Mouse (Mus musculus) heart, embryonic 13.5 days (tissue): ENCODE measurements around the gene Slc7a6. TPM values are rescaled to one million over a fixed set of nuclear protein-coding genes. Genes with fewer than 3 reads are reported as not detected.

ENCODE experiments used
- ATAC-seq: fragments of 200-750 bp; cut with Nextera tagmentation; 2 replicates; pipeline ENCODE4 v1.8.0; 2017; ENCODE audit warnings: moderate TSS enrichment; ENCODE audit not compliant: insufficient number of reproducible peaks, low FRiP score, low TSS enrichment; ENCODE audit errors: extremely low read depth
- H3K27ac ChIP-seq: fragments of 300-500 bp; sonication (generic); replicated peaks from 2 replicates; pipeline ENCODE4 v1.5.1; 2015; ENCODE audit warnings: moderate library complexity, mild to moderate bottlenecking, inconsistent platforms
- H3K27me3 ChIP-seq: fragments of 300-500 bp; sonication (generic); replicated peaks from 2 replicates; pipeline ENCODE4 v1.6.1; 2015; ENCODE audit warnings: mild to moderate bottlenecking, inconsistent platforms
- H3K36me3 ChIP-seq: fragments of 300-500 bp; sonication (generic); 2 replicates; pipeline ENCODE4 v1.6.1; 2015; ENCODE audit warnings: mild to moderate bottlenecking, inconsistent platforms
- H3K4me1 ChIP-seq: fragments of 300-500 bp; sonication (generic); 2 replicates; pipeline ENCODE4 v1.6.1; 2015; ENCODE audit warnings: inconsistent platforms
- H3K4me2 ChIP-seq: fragments of 300-500 bp; sonication (generic); 2 replicates; pipeline ENCODE4 v1.6.1; 2015; ENCODE audit warnings: inconsistent platforms, mild to moderate bottlenecking, moderate library complexity
- H3K4me3 ChIP-seq: fragments of 300-500 bp; sonication (generic); 2 replicates; pipeline ENCODE4 v1.5.1; 2015; ENCODE audit warnings: moderate library complexity, mild to moderate bottlenecking, inconsistent platforms
- H3K9ac ChIP-seq: fragments of 300-500 bp; sonication (generic); 2 replicates; pipeline ENCODE4 v1.6.1; 2015; ENCODE audit warnings: inconsistent platforms, mild to moderate bottlenecking, moderate library complexity
- H3K9me3 ChIP-seq: fragments of 300-500 bp; sonication (generic); 2 replicates; pipeline ENCODE4 v1.6.1; 2016; ENCODE audit warnings: inconsistent platforms
- WGBS: fragments of 180-500 bp; shearing (Covaris S2); methylation state at CpG from one replicate; pipeline ENCODE4 v1.1.7; 2015; ENCODE audit warnings: mixed read lengths; 5-methylcytosine and 5-hydroxymethylcytosine counted together
- polyA plus RNA-seq: library from polyadenylated mRNA; unstranded; fragments of >200 nt; fragmentation: Nextera tagmentation; extraction: Ambion mirVana; gene quantifications from 2 replicates; pipeline ENCODE4 v1.2.1, GENCODE M21; 2015

Gene Slc7a6
- polyA plus RNA-seq, 1 experiment from 2014 or later: 31.9 TPM

DNA sequence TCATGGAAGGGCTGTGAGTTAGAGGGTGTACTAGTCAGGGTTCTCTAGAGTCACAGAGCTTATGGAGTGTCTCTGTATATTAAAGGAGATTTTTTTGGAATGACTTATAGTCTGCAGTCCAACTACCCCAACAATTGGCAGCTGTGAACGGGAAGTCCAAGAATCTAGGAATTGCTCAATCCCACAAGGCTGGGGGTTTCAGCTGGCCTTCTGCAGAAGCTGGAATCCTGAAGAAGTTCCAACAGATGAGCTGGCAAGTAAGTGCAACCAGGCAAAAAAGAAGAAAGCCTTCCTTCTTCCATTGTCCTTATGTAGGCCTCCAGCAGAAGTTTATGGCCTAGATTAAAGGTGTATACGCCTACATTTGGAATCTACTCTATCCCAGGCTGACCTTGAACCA is 23.3 kb upstream of the Slc7a6 start:
- Histone ChIP-seq H3K27me3 (no peaks in the 10 kb centered on the region), H3K4me2 (no peak overlapping the region), H3K4me3 (no peak overlapping the region), H3K27ac (no peak overlapping the region), H3K9me3 (no peaks in the 10 kb centered on the region), H3K9ac (no peak overlapping the region), H3K36me3 (no peaks in the 10 kb centered on the region), H3K4me1 (peaks cover 3% of the 10 kb centered on the region; the same call in 1 of the 2 replicates)
- no peak for ATAC-seq
- 75% methylated on average over 2 of the region's 2 CpGs for WGBS

DNA sequence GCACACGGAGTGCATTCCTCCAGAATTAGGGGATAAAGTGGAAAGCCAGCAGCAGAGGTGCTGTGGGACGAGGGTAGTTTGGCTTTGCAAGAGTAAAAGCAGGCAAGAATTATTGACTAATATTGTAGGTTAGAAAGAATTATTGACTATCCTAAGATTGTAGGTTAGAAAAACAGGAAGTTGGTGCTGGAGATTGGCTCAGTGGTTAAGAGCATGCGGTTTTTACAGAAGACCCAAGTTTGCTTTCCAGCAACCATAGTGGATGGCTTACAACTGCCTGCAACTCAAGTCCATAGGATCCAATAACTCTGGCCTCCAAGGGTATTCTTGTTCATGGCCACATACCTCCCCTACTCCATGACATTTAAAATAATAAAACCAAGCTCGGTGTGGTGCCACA is 22.6 kb upstream of the Slc7a6 start:
- no peak for ATAC-seq

GRCm38 (mm10) chr8:106147868-106148565 is 20.6 kb upstream of the Slc7a6 start:
- peaks cover 20% of the 10 kb centered on the region for H3K4me1 ChIP-seq

More for the DNA sequence above, 22.6 kb upstream of the Slc7a6 start:
- no peak overlapping the region for H3K4me2 ChIP-seq
- H3K4me1 ChIP-seq: peaks cover 7% of the 10 kb centered on the region
- H3K36me3 ChIP-seq: no peaks in the 10 kb centered on the region
- 84% methylated on average over 4 of the region's 4 CpGs for WGBS
- H3K27ac ChIP-seq: no peak overlapping the region
- H3K27me3 ChIP-seq: no peaks in the 10 kb centered on the region
- H3K9ac ChIP-seq: no peak overlapping the region
- no peaks in the 10 kb centered on the region for H3K9me3 ChIP-seq
- H3K4me3 ChIP-seq: no peak overlapping the region

GRCm38 (mm10) chr8:106149025-106149424 is 19.6 kb upstream of the Slc7a6 start:
- Histone ChIP-seq H3K4me1 (peaks cover 25% of the 10 kb centered on the region), H3K4me3 (no peak overlapping the region), H3K36me3 (0 out of 2 replicates have a peak, but pooled peaks cover under 1% of the 10 kb centered on the region), H3K9me3 (no peaks in the 10 kb centered on the region), H3K27me3 (no peaks in the 10 kb centered on the region), H3K27ac (no peak overlapping the region), H3K4me2 (no peak overlapping the region), H3K9ac (no peak overlapping the region)
- ATAC-seq: no peak
- 80% methylated on average over 6 of the region's 6 CpGs for WGBS

More at GRCm38 (mm10) chr8:106147868-106148565, 20.6 kb upstream of the Slc7a6 start:
- H3K4me3 ChIP-seq: no peak overlapping the region
- H3K9ac ChIP-seq: no peak overlapping the region
- no peak overlapping the region for H3K27ac ChIP-seq
- no peaks in the 10 kb centered on the region for H3K9me3 ChIP-seq
- no peak overlapping the region for H3K4me2 ChIP-seq
- H3K36me3 ChIP-seq: no peaks in the 10 kb centered on the region
- no peak for ATAC-seq
- 72% methylated on average over 6 of the region's 6 CpGs for WGBS
- no peaks in the 10 kb centered on the region for H3K27me3 ChIP-seq

DNA sequence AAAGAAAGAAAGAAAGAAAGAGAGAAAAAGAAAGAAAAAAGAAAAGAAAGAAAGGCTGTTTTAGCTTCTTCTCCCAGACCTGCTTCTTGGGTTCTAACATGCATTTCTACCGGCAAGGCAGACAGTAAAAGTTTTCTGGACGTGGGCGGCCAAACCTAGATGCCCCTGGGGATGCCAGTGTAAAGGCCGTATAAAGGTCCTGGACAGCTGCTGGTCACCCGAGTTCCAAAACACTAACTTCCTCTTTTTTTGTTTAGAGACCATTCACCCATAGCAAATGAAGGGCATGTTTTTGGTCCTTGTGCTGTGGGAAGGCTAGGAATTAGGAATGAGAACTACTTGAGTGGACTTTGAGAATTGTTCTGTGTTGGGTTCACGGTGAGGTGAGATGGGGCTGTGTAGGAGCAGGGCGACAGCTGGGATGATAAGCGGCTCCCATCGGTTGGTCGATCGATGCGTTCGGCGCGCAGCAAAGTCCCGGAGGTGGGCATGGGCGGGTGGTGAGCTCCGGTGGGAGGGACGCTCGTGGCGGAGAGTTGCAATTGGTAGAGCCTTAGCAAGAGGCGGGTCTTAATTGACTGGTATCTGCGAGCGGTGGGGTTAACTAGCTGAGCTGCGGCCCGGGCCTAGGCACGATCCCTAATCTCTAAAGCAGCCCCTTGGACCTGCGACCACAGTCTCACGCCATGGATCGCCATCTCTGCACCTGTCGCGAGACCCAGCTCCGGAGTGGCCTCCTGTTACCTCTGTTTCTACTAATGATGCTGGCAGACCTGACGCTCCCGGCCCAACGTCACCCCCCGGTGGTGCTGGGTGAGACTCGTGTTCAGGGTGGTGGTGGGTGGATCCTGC is 18.6 kb upstream of the Slc7a6 start, which contains the start of gene Pla2g15:
TSS of gene Pla2g15 (plus strand) at position 599 of the 852 bp plus-strand sequence.
- Histone ChIP-seq H3K27ac (no peak within 1 kb of the TSS; the same call in 1 of the 2 replicates), H3K9ac (peak within 1 kb of the TSS; percentile 81), H3K4me1 (peaks cover 25% of the 10 kb centered on the region), H3K9me3 (no peaks in the 10 kb centered on the region), H3K36me3 (peaks cover 11% of the 10 kb centered on the region), H3K4me3 (peak within 1 kb of the TSS; percentile 68), H3K4me2 (peak within 1 kb of the TSS; percentile 86), H3K27me3 (no peaks in the 10 kb centered on the region)
- 2% methylated on average over 38 of the region's 38 CpGs for WGBS
- ATAC-seq: peak; percentile 82

- H3K4me1 ChIP-seq: peaks cover 25% of the 10 kb centered on the region
- H3K27ac ChIP-seq: no peak overlapping the region
- no peak for ATAC-seq
- no peaks in the 10 kb centered on the region for H3K27me3 ChIP-seq
- H3K4me3 ChIP-seq: peak overlapping the region; percentile 68
- peaks cover 16% of the 10 kb centered on the region for H3K36me3 ChIP-seq
- H3K9ac ChIP-seq: peak overlapping the region; percentile 80
- no peaks in the 10 kb centered on the region for H3K9me3 ChIP-seq
- 17% methylated on average over 8 of the region's 8 CpGs for WGBS
- peak overlapping the region; percentile 86 for H3K4me2 ChIP-seq
Measured at GRCm38 (mm10) chr8:106150653-106151000, 18.0 kb upstream of the Slc7a6 start.

GRCm38 (mm10) chr8:106151041-106151440 is 17.6 kb upstream of the Slc7a6 start:
- Histone ChIP-seq H3K27me3 (no peaks in the 10 kb centered on the region), H3K4me3 (peak overlapping the region; percentile 68), H3K4me1 (peaks cover 25% of the 10 kb centered on the region), H3K27ac (no peak overlapping the region), H3K4me2 (peak overlapping the region; percentile 86), H3K9ac (peak overlapping the region; percentile 80), H3K36me3 (peaks cover 20% of the 10 kb centered on the region), H3K9me3 (no peaks in the 10 kb centered on the region)
- WGBS: 74% methylated on average over 9 of the region's 9 CpGs
- ATAC-seq: no peak

DNA sequence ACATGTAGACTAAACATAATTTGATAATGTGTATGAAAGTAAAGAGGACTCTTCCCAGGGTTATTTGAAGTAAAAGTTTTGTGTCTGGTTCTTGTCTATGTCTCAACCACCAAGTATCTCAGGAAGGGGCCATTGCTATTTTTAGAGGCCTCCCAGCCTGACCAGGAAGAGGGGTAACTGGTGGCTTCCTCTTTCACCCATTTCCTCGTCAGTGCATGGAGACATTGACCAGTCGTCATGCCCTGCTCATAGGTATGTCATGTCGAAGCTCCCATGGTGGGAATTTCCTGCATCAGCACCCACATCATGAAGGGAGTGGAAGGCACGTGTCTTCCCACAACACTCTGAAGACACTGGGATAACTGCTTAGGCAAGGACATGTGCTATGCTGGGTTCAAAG is 15.8 kb upstream of the Slc7a6 start:
- Histone ChIP-seq H3K4me1 (peaks cover 25% of the 10 kb centered on the region), H3K4me2 (no peak overlapping the region), H3K27ac (no peak overlapping the region), H3K27me3 (no peaks in the 10 kb centered on the region), H3K4me3 (no peak overlapping the region), H3K9me3 (no peaks in the 10 kb centered on the region), H3K36me3 (peaks cover 34% of the 10 kb centered on the region), H3K9ac (no peak overlapping the region)
- ATAC-seq: no peak
- WGBS: 39% methylated on average over 4 of the region's 4 CpGs

DNA sequence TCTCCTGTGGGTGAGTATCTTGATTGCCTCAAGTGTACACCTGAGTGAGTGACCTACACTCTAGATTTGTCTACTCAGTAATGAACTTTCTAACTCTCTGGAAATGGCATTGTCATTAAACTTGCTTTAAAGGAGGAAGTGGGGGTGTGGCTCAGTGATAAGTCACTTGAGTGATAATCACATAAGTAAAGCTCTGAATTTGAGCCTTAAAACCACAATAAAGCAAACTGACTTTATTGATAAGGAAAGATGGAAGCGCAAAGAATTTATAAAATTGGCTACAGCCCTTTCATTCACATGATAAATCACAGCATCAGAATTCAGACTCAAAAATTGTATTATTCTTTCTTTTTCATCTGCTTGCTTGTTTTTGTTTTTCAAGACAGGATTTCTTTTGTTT is 11.2 kb upstream of the Slc7a6 start:
- no peak overlapping the region for H3K4me3 ChIP-seq
- ATAC-seq: no peak
- no peaks in the 10 kb centered on the region for H3K27me3 ChIP-seq
- H3K4me1 ChIP-seq: peaks cover 10% of the 10 kb centered on the region
- no peak overlapping the region for H3K27ac ChIP-seq
- peaks cover 65% of the 10 kb centered on the region for H3K36me3 ChIP-seq
- 82% methylated on average over 1 of the region's 1 CpGs for WGBS
- no peak overlapping the region for H3K4me2 ChIP-seq
- no peak overlapping the region for H3K9ac ChIP-seq
- H3K9me3 ChIP-seq: no peaks in the 10 kb centered on the region

DNA sequence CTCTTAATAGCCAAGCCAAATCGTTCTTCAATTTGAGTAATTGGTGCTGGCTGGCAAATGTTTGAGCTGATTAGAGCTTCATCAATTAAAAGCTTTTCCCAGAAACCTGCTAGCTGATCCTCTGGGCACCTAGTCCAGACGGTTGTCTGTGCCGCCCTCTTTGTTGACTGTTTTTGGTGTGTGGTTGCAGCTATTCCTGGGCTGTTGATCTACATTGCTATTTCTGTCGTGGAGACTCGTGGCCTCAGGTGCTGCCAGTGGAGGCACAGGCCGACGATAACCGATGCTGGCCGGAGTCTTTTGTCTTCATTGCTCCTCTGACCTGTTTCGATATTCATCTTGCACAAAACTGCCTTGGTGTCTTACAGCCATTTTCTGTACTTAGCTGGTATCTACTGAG is 10.3 kb upstream of the Slc7a6 start:
- Histone ChIP-seq H3K4me3 (no peak overlapping the region), H3K36me3 (peaks cover 75% of the 10 kb centered on the region), H3K27me3 (no peaks in the 10 kb centered on the region), H3K9ac (no peak overlapping the region), H3K9me3 (no peaks in the 10 kb centered on the region), H3K27ac (no peak overlapping the region), H3K4me2 (no peak overlapping the region), H3K4me1 (peaks cover under 1% of the 10 kb centered on the region; the same call in 1 of the 2 replicates)
- no peak for ATAC-seq
- WGBS: 66% methylated on average over 10 of the region's 10 CpGs

GRCm38 (mm10) chr8:106159876-106160275 is 8.8 kb upstream of the Slc7a6 start:
- no peak for ATAC-seq
- H3K27me3 ChIP-seq: no peaks in the 10 kb centered on the region
- H3K36me3 ChIP-seq: peaks cover 79% of the 10 kb centered on the region
- no peak overlapping the region for H3K9ac ChIP-seq
- H3K4me3 ChIP-seq: no peak overlapping the region
- no peak overlapping the region for H3K4me2 ChIP-seq
- no peaks in the 10 kb centered on the region for H3K9me3 ChIP-seq
- no peak overlapping the region for H3K27ac ChIP-seq
- 83% methylated on average over 6 of the region's 6 CpGs for WGBS
- H3K4me1 ChIP-seq: no peaks in the 10 kb centered on the region
